Mouse (Mus musculus) stomach, embryonic 16.5 days (tissue): ENCODE results near the gene Tram2. TPM values are rescaled to one million over a fixed set of nuclear protein-coding genes. Genes with fewer than 3 reads are reported as not detected.

Source experiments
- ATAC-seq: fragments of 200-750 bp; cut with Nextera tagmentation; 2 replicates; pipeline ENCODE4 v1.8.0; 2017; ENCODE audit warnings: moderate number of reproducible peaks, moderate TSS enrichment; ENCODE audit not compliant: insufficient read depth, low FRiP score
- H3K27ac ChIP-seq: fragments of 300-500 bp; sonication (generic); 2 replicates; pipeline ENCODE4 v1.5.1; 2014; ENCODE audit warnings: low read length
- H3K27me3 ChIP-seq: fragments of 300-500 bp; sonication (generic); 2 replicates; pipeline ENCODE4 v1.6.1; 2014; ENCODE audit warnings: low read length, control low read depth, mixed read lengths; ENCODE audit not compliant: control insufficient read depth, insufficient read depth
- H3K36me3 ChIP-seq: fragments of 300-500 bp; sonication (generic); 2 replicates; pipeline ENCODE4 v1.6.1; 2014; ENCODE audit warnings: low read length; ENCODE audit not compliant: control insufficient read depth, insufficient read depth
- H3K4me1 ChIP-seq: fragments of 300-500 bp; sonication (generic); 2 replicates; pipeline ENCODE4 v1.6.1; 2014; ENCODE audit warnings: low read length, control low read depth, mixed read lengths; ENCODE audit not compliant: control insufficient read depth, insufficient read depth
- H3K4me2 ChIP-seq: fragments of 300-500 bp; sonication (generic); 2 replicates; pipeline ENCODE4 v1.6.1; 2014; ENCODE audit warnings: low read depth, low read length, mixed read lengths
- H3K4me3 ChIP-seq: fragments of 300-500 bp; sonication (generic); replicated peaks from 2 replicates; pipeline ENCODE4 v1.5.1; 2014; ENCODE audit warnings: mild to moderate bottlenecking, low read length
- H3K9ac ChIP-seq: fragments of 300-500 bp; sonication (generic); 2 replicates; pipeline ENCODE4 v1.6.1; 2014; ENCODE audit warnings: low read length
- H3K9me3 ChIP-seq: fragments of 300-500 bp; sonication (generic); replicated peaks from 2 replicates; pipeline ENCODE4 v1.6.1; 2016; ENCODE audit warnings: low read length, control low read depth; ENCODE audit not compliant: control insufficient read depth
- WGBS: fragments of 180-500 bp; shearing (Covaris S2); extraction: QIAGEN DNeasy Blood & Tissue Kit; methylation state at CpG from one replicate; pipeline ENCODE4 v1.1.7; 2014; 5-methylcytosine and 5-hydroxymethylcytosine counted together
- polyA plus RNA-seq: library from polyadenylated mRNA; unstranded; fragments of >200 nt; fragmentation: Nextera tagmentation; extraction: Ambion mirVana; gene quantifications from 2 replicates; pipeline ENCODE4 v1.2.1, GENCODE M21; 2015

Gene Tram2
- polyA plus RNA-seq, 1 experiment from 2014 or later = 5.8 TPM

DNA sequence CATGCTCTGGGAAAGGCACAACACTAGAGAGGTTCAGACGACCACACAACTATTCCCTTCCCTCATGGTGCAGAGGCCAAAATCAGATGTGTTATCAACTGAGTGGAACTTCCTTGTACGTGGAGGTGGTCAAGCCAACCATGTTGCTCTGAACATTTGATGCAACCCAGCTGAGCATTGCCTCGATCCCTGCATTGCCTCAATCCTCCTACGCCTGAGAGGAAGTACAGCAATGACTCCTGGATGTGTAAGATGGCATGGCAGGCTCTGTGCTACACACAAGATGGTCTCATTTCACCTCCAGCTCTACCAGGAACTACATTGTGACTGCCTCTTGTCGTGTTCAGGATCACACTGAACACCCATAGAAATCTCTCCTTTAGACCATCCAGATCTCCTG lies 30.0 kb downstream of the Tram2 start:
- Histone ChIP-seq H3K4me3 (no peak overlapping the region), H3K27me3 (no peaks in the 10 kb centered on the region), H3K4me1 (peaks cover 14% of the 10 kb centered on the region), H3K36me3 (no peaks in the 10 kb centered on the region), H3K27ac (no peak overlapping the region), H3K9ac (no peak overlapping the region), H3K9me3 (no peaks in the 10 kb centered on the region), H3K4me2 (no peak overlapping the region)
- ATAC-seq = no peak
- 84% methylated on average over 5 of the region's 5 CpGs for WGBS

DNA sequence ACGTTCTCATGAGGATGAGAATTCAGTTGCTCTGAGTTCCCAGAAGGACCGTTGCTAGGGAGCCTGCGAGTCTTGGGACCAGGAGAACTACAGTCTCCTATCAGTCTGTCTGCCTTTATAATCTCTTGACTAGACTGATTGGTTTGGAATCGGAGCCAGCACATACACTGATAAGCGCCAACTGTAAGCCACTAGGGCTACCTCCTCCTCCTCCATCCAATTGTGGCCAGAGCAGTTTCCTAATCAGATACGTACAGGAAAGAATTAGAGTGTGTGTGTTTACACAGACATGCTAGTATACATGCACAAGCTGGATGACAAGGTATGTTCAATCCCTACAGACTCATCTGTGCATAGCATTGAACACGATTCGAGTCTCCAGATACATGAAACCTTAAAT lies 30.6 kb downstream of the Tram2 start:
- peaks cover 14% of the 10 kb centered on the region for H3K4me1 ChIP-seq
- H3K4me3 ChIP-seq = no peak overlapping the region
- no peaks in the 10 kb centered on the region for H3K27me3 ChIP-seq
- H3K9ac ChIP-seq = no peak overlapping the region
- ATAC-seq = no peak
- no peak overlapping the region for H3K4me2 ChIP-seq
- whole genome bisulfite sequencing = 81% methylated on average over 8 of the region's 8 CpGs
- no peaks in the 10 kb centered on the region for H3K9me3 ChIP-seq
- H3K36me3 ChIP-seq = no peaks in the 10 kb centered on the region
- no peak overlapping the region for H3K27ac ChIP-seq

DNA sequence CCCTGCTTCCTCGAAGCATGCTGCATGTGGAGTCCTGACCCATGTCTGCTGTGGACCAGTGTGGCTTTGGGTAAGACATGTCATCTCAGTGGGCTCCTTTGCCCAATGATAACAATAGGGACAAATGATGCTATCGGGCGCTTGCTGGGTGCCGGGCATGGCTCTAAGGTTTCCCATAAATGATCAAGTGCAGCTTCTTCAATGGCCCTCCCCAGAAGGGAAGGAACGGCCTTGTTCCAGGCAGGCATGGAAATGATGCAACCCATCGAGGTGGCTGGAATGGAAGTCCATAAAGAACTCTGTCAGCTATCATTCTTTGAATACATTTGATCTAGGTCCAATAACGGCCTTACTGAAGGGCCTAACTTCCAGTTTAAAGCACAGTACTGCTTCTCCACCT lies 36.6 kb downstream of the Tram2 start:
- Histone ChIP-seq H3K4me2 (no peak overlapping the region), H3K9ac (no peak overlapping the region), H3K27me3 (no peaks in the 10 kb centered on the region), H3K4me1 (peaks cover 8% of the 10 kb centered on the region), H3K36me3 (no peaks in the 10 kb centered on the region), H3K4me3 (no peak overlapping the region), H3K9me3 (no peaks in the 10 kb centered on the region), H3K27ac (no peak overlapping the region)
- WGBS = 90% methylated on average over 7 of the region's 7 CpGs
- ATAC-seq = no peak

DNA sequence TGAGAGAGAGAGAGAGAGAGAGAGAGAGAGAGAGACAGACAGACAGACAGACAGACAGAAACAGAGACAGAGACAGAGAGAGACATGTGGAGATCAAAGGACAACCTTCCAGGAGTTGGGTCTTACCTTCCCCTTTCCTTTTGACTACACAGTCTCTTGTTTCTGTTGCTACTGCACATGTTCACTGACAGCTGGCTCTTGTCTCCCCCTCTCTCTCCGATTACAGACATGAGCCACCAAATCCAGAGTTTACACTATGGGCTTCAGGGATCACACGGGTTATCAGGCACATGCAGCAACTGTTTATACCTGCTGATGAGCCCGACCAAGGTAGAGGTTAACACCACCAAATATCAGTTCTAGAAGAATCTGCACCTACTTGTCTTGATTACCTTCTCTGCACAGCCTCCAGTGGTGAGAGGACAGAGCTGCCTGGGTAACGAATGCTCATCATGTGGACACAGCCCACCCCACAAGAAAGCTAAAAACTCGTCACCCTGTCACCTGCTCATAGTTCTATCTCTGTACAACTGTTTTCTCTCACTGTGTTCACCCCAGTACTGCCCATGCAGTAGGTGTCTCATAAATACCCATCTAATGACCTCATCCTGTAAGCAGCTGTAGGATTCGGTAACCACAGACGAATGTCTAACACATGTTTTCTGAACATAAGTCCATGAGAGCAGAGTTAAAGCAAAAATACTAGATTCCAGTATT lies 38.3 kb downstream of the Tram2 start:
- WGBS = 30% methylated on average over 7 of the region's 7 CpGs
- Histone ChIP-seq H3K36me3 (no peaks in the 10 kb centered on the region), H3K9me3 (no peaks in the 10 kb centered on the region), H3K27me3 (no peaks in the 10 kb centered on the region), H3K4me1 (peaks cover 8% of the 10 kb centered on the region), H3K4me2 (no peak overlapping the region), H3K9ac (no peak overlapping the region), H3K27ac (no peak overlapping the region), H3K4me3 (no peak overlapping the region)
- peak; percentile 60; the same call in 1 of the 2 replicates for ATAC-seq

DNA sequence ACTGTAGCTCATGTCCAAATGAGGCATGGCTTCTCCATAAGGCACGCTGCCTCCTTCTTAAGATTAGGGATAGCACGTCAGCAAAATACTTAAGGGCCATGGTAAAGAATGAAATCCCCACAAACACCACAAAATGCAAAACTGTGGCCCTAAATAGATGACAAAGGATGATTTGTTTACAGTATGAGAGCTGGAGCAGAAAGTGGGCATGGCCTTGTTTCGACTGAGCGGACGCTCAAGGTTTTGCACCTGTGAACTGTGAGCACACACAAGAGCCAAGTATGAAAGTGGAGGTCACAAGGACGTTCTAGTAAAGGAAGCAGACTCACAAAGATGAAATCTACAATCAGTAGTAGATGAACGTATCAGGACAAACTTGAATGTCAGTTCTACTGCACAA lies 38.9 kb downstream of the Tram2 start:
- H3K27me3 ChIP-seq = no peaks in the 10 kb centered on the region
- H3K4me1 ChIP-seq = peaks cover 8% of the 10 kb centered on the region
- no peak overlapping the region for H3K4me2 ChIP-seq
- no peak overlapping the region for H3K9ac ChIP-seq
- ATAC-seq = no peak
- H3K4me3 ChIP-seq = no peak overlapping the region
- H3K27ac ChIP-seq = no peak overlapping the region
- H3K9me3 ChIP-seq = no peaks in the 10 kb centered on the region
- 83% methylated on average over 7 of the region's 7 CpGs for WGBS
- H3K36me3 ChIP-seq = no peaks in the 10 kb centered on the region

DNA sequence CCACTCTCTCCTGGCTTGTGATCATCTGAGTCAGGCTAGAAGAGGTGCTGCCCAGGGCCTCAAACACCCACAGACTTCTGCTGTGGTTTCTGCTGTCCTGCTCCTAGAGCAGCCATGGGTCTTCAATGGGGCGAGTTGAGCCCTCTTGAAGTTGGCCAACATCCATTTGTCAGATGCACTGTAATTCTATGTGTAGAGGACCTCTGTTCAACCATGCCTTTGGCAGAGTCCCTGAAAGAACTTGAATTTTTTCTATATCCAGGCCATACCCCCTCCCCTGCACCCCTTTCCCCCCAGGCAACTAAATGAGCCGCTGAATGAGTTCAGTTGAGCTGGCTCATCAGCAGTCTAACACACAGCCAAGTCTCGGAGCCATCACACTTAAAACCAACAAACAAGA lies 39.5 kb downstream of the Tram2 start:
- H3K9me3 ChIP-seq = no peaks in the 10 kb centered on the region
- no peaks in the 10 kb centered on the region for H3K27me3 ChIP-seq
- H3K36me3 ChIP-seq = no peaks in the 10 kb centered on the region
- no peak overlapping the region for H3K4me3 ChIP-seq
- no peak overlapping the region for H3K9ac ChIP-seq
- no peak for ATAC-seq
- no peak overlapping the region for H3K4me2 ChIP-seq
- no peak overlapping the region for H3K27ac ChIP-seq
- H3K4me1 ChIP-seq = peaks cover 8% of the 10 kb centered on the region
- WGBS = 90% methylated on average over 3 of the region's 3 CpGs

DNA sequence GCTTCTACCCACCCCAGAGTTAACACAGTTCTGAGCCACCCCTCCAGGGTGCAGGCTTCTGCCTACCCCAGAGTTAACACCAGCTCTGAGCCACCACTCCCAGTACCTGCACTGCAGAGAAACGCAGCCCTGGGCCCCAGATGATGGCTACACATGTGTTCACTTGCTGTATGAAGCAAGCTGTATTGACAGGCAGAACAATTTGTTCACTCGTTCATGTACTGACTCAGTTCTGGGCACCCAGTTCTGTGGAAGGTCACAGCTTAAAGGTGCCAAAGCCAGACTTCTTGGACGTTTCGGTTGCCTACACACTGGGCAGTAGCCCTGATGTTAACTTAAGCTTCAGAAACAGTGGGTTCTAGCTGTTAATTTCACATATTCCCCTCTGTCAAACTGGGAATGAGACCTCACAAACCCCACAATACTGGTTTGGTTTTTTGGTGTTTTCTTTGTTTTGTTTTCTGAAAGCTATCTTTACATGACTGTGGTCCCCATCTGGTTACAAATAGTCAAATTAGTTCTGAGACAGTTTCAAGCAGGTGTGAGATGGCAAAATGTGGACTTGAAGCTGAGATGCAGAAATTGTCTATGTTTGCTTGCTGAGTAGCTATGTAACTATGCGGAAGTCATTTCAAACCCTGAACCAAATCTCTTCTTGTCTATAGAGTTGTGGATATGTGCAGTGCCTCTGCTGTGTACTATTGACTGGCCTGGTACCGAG lies 41.0 kb downstream of the Tram2 start:
- Histone ChIP-seq H3K4me3 (no peak overlapping the region), H3K9me3 (no peaks in the 10 kb centered on the region), H3K4me2 (no peak overlapping the region), H3K36me3 (no peaks in the 10 kb centered on the region), H3K9ac (no peak overlapping the region), H3K4me1 (peaks cover 8% of the 10 kb centered on the region), H3K27me3 (no peaks in the 10 kb centered on the region), H3K27ac (no peak overlapping the region)
- ATAC-seq = no peak
- WGBS = 79% methylated on average over 6 of the region's 6 CpGs

DNA sequence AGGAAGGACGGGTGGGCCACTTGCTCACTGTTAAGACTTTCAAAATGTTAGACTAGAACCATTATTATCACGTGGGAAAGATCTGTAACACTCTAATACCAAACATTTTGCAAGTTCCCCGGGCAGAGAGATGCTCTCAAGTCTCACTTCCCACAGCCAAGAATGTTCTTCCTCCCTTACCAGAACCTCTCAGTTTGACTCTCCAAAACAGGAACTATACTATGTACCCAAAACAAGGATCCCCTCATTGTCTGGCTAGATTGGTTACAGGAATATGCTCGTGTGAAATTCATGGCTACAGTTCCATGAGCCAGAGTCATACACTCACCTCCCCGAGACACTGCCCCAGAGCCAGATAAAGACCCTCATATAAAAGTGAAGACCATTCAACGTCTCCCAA lies 43.2 kb downstream of the Tram2 start:
- H3K4me2 ChIP-seq = no peak overlapping the region
- WGBS = 78% methylated on average over 6 of the region's 6 CpGs
- H3K9me3 ChIP-seq = no peaks in the 10 kb centered on the region
- H3K27me3 ChIP-seq = no peaks in the 10 kb centered on the region
- H3K4me1 ChIP-seq = peaks cover 3% of the 10 kb centered on the region; the same call in 1 of the 2 replicates
- H3K27ac ChIP-seq = no peak overlapping the region
- no peak overlapping the region for H3K9ac ChIP-seq
- ATAC-seq = no peak
- no peaks in the 10 kb centered on the region for H3K36me3 ChIP-seq
- no peak overlapping the region for H3K4me3 ChIP-seq

DNA sequence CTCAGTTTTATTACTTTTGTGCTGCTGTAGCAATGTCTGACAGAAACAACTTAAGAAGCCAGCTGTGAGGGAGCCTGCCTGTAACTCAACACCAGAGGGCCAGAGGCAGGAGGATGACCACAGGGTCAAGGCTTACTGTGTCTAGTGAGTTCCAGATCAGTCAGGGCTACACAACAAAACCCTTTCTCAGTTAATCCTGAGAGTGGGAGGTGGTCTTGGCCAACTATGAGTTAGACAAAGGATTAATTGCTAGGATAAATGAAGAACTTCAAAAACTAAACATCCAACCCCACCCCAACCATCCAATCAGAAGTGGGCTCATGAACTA lies 45.3 kb downstream of the Tram2 start:
- ATAC-seq = no peak
- H3K4me2 ChIP-seq = no peak overlapping the region
- no peak overlapping the region for H3K4me3 ChIP-seq
- H3K4me1 ChIP-seq = no peaks in the 10 kb centered on the region
- H3K9me3 ChIP-seq = no peaks in the 10 kb centered on the region
- H3K27ac ChIP-seq = no peak overlapping the region
- no peaks in the 10 kb centered on the region for H3K27me3 ChIP-seq
- no peak overlapping the region for H3K9ac ChIP-seq
- no peaks in the 10 kb centered on the region for H3K36me3 ChIP-seq
